Comparison of ENCODE assay signal across 25 mouse cellular contexts in genomic region chr15:72296648-72297047, GRCm38 (mm10).
"Had no signal": no experiment of that assay in that cellular context is flagged by ENCODE, and none has a peak within 500 bp of the region (broad histone marks: within the 10 kb centered on the region; RNA-seq: fewer than 3 reads in every experiment).

No protein-coding gene starts in this region.

- H3K9ac ChIP-seq: heart, embryonic 12.5 days; hindbrain, embryonic 12.5 days; hindbrain, embryonic 14.5 days; intestine, embryonic 15.5 days; limb, embryonic 12.5 days; liver, embryonic 13.5 days had no signal

- H3K4me1 ChIP-seq: heart, embryonic 10.5 days; heart, embryonic 12.5 days; hindbrain, embryonic 10.5 days; hindbrain, embryonic 12.5 days; intestine, embryonic 15.5 days; limb, embryonic 10.5 days; limb, embryonic 12.5 days; liver, embryonic 13.5 days had no signal

- DNase-seq: gastrocnemius, postnatal 25 days; heart, adult 18-20 months; heart, postnatal 10 days; heart, postnatal 4 days; kidney, adult 18-20 months; kidney, adult 8-10 months; kidney, postnatal 10 days; kidney, postnatal 25 days; kidney, postnatal 4 days; liver; liver, embryonic 13.5 days had no signal

- H3K27ac ChIP-seq: heart, embryonic 10.5 days; hindbrain, embryonic 10.5 days; hindbrain, embryonic 12.5 days; hindbrain, embryonic 14.5 days; intestine, embryonic 15.5 days; layer of hippocampus, adult 2 months; left cerebral cortex, adult 2 months; limb, embryonic 10.5 days; limb, embryonic 12.5 days; liver, embryonic 13.5 days had no signal

- ATAC-seq: hindbrain, embryonic 16.5 days; inflammation-experienced regulatory T-cells, adult 6 months; intestine, embryonic 15.5 days; intestine, postnatal 0 days had no signal

- H3K4me3 ChIP-seq: heart, embryonic 10.5 days; heart, embryonic 12.5 days; hindbrain, embryonic 10.5 days; hindbrain, embryonic 12.5 days; intestine, embryonic 15.5 days; layer of hippocampus, adult 2 months; left cerebral cortex, adult 2 months; limb, embryonic 10.5 days; limb, embryonic 12.5 days; liver, embryonic 13.5 days had no signal

- H3K4me2 ChIP-seq: heart, embryonic 12.5 days; hindbrain, embryonic 12.5 days; hindbrain, embryonic 14.5 days; intestine, embryonic 15.5 days; limb, embryonic 12.5 days; liver, embryonic 11.5 days; liver, embryonic 13.5 days had no signal

- H3K36me3 ChIP-seq: heart, embryonic 10.5 days; heart, embryonic 12.5 days; hindbrain, embryonic 10.5 days; hindbrain, embryonic 12.5 days; intestine, embryonic 15.5 days; limb, embryonic 10.5 days; limb, embryonic 12.5 days; liver, embryonic 13.5 days had no signal

- H3K9me3 ChIP-seq: heart, embryonic 10.5 days; heart, embryonic 12.5 days; hindbrain, embryonic 10.5 days; hindbrain, embryonic 12.5 days; intestine, embryonic 15.5 days; limb, embryonic 10.5 days had no signal

- H3K27me3 ChIP-seq: heart, embryonic 12.5 days; hindbrain, embryonic 12.5 days; intestine, embryonic 15.5 days; limb, embryonic 12.5 days; liver, embryonic 13.5 days had no signal
